Mouse (Mus musculus): ENCODE results near the gene Tmem52b. TPM values are rescaled to one million over a fixed set of nuclear protein-coding genes. Genes with fewer than 3 reads are reported as not detected.

Gene Tmem52b
- not detected in 2 replicates for polyA plus RNA-seq (2012; rRNA removed)

DNA sequence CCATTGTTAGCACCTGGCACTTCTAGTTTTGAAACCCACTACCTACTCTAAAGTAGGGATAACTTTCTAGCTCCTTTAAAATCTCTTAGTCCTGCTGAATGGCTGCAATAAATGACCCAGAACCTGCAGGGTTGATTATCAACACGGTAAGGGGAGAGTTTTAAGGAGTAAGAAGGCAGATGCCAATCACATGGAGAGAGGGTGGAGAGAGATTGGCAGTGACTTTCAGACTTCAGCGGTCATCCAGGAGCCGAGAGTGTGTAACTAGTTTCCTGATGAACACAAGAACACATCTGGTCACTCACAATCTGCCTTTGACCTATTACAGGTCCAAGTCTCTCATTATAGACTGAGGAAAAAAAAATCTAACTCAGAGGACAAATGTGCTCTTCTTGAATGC, at the start of gene Tmem52b:
Tmem52b (plus strand) TSS at position 189 of the 400 bp plus-strand sequence.
- no peak for TF ChIP-seq CTCF (IDR thresholded peaks at IDR 0.05; ENCODE audit: extremely low read depth, insufficient read depth, insufficient read length, insufficient replicate concordance)
- TF ChIP-seq POLR2A (IDR thresholded peaks at IDR 0.05; ENCODE audit: low read depth, low read length), result no peak
- DNase-seq (ENCODE audit: low read depth in 1 of 2, low spot score in 2 of 2), result no peak
- H3K36me3 ChIP-seq (ENCODE audit: control insufficient read depth, insufficient read depth, low read length), result no peaks in the 10 kb centered on the region

DNA sequence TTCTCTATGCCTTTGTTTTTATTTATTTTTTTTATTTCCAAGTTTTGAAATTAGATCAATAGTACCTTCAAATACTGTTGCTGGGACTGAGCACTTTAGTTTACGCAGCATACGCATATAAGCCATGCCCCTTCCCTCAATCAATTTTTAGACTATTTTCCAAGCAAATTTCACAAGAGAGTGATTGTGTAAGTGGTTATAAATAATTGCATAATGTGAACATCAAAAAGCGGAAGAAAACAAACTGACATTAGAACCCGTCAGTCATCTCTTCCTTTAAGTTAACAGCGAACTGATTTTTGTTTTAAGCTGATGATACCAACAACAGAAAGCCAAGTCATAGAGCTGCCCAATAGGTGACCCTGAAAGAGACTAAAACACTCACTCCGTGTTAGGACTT, 41.0 kb upstream of the Tmem52b start:
- TF ChIP-seq CTCF (IDR thresholded peaks at IDR 0.05; ENCODE audit: extremely low read depth, insufficient read depth, insufficient read length, insufficient replicate concordance), result no peak
- TF ChIP-seq POLR2A (IDR thresholded peaks at IDR 0.05; ENCODE audit: low read depth, low read length), result no peak
- Histone ChIP-seq H3K27ac (ENCODE audit: insufficient read depth, low read length) (no peak overlapping the region), H3K27me3 (ENCODE audit: control insufficient read depth, insufficient read depth, low read length) (no peaks in the 10 kb centered on the region), H3K4me1 (ENCODE audit: control insufficient read depth, insufficient read depth, insufficient read length) (no peaks in the 10 kb centered on the region), H3K4me3 (ENCODE audit: extremely low read depth, insufficient read depth, insufficient read length) (no peak overlapping the region), H3K36me3 (ENCODE audit: control insufficient read depth, insufficient read depth, low read length) (no peaks in the 10 kb centered on the region)
- no peak for DNase-seq (ENCODE audit: low read depth in 1 of 2, low spot score in 2 of 2)
- WGBS, result 81% methylated on average over 6 of the region's 6 CpGs

More for the DNA sequence above, at the start of gene Tmem52b:
- no peak within 1 kb of the TSS for H3K27ac ChIP-seq (ENCODE audit: insufficient read depth, low read length)
- no peaks in the 10 kb centered on the region for H3K4me1 ChIP-seq (ENCODE audit: control insufficient read depth, insufficient read depth, insufficient read length)
- H3K27me3 ChIP-seq (ENCODE audit: control insufficient read depth, insufficient read depth, low read length), result no peaks in the 10 kb centered on the region
- WGBS, result 63% methylated on average over 3 of the region's 3 CpGs
- no peak within 1 kb of the TSS for H3K4me3 ChIP-seq (ENCODE audit: extremely low read depth, insufficient read depth, insufficient read length)

DNA sequence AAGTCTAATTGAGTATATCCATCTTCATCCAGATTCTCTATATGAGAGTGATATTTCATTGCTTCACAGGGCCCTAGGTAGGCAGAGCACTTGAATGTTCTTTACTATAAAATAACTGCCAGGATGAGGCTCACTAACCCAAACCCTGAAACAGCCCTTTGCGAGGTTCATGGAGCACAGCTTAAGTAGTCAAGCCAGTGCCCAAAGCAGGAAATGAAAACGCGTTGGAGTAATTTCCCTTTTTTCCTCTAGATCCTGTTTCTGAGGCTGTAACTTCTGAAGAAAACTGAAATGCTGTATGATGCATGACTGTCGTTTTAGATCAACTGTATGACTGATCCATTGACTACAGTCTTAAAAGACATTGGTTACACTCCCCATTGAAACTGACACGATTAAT, 39.7 kb upstream of the Tmem52b start:
- DNase-seq (ENCODE audit: low read depth in 1 of 2, low spot score in 2 of 2), result no peak
- H3K36me3 ChIP-seq (ENCODE audit: control insufficient read depth, insufficient read depth, low read length), result no peaks in the 10 kb centered on the region

DNA sequence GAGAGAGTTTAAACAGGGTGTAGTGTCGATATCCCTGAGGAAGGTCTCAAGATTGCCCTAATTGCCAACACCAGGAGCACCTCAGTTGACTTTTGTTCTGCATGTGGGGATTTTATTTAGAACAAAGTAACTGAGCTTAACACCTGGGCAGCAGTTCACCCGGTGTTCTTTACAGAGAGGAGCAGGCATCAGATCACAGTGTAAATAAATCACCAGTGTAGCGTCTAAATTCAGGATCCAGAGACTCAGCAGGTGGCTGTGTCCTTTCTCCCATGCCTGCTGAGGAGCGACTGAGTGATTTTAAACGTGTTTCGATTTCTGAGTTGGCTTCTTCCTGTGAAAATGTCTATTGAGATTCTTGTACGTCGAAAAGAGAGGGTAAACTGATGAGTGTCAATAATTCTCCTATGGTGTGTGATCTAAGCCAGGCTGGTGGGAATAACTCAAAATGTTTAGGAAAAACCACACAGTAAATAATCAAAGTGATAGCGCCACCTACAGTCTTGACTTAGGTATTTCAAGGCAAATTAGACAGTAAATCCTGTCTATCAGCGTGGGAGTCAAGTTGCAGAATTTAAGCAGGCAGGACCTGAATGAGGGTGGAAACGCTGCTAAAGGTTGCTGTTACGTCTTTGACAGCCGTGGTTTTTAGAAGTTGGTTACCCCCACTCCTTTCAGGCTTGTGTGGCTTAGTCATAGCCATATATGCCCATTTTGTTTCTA, 35.8 kb upstream of the Tmem52b start:
- no peaks in the 10 kb centered on the region for H3K4me1 ChIP-seq (ENCODE audit: control insufficient read depth, insufficient read depth, insufficient read length)
- H3K36me3 ChIP-seq (ENCODE audit: control insufficient read depth, insufficient read depth, low read length), result no peaks in the 10 kb centered on the region
- TF ChIP-seq CTCF (IDR thresholded peaks at IDR 0.05; ENCODE audit: extremely low read depth, insufficient read depth, insufficient read length, insufficient replicate concordance), result no peak
- no peak for TF ChIP-seq POLR2A (IDR thresholded peaks at IDR 0.05; ENCODE audit: low read depth, low read length)
- DNase-seq (ENCODE audit: low read depth in 1 of 2, low spot score in 2 of 2), result no peak
- WGBS, result 32% methylated on average over 13 of the region's 13 CpGs
- H3K27ac ChIP-seq (ENCODE audit: insufficient read depth, low read length), result no peak overlapping the region
- no peaks in the 10 kb centered on the region for H3K27me3 ChIP-seq (ENCODE audit: control insufficient read depth, insufficient read depth, low read length)
- no peak overlapping the region for H3K4me3 ChIP-seq (ENCODE audit: extremely low read depth, insufficient read depth, insufficient read length)

More for the DNA sequence above, 39.7 kb upstream of the Tmem52b start:
- Histone ChIP-seq H3K4me3 (ENCODE audit: extremely low read depth, insufficient read depth, insufficient read length) (no peak overlapping the region), H3K27me3 (ENCODE audit: control insufficient read depth, insufficient read depth, low read length) (no peaks in the 10 kb centered on the region), H3K4me1 (ENCODE audit: control insufficient read depth, insufficient read depth, insufficient read length) (no peaks in the 10 kb centered on the region), H3K27ac (ENCODE audit: insufficient read depth, low read length) (no peak overlapping the region)
- TF ChIP-seq CTCF (IDR thresholded peaks at IDR 0.05; ENCODE audit: extremely low read depth, insufficient read depth, insufficient read length, insufficient replicate concordance), result no peak
- no peak for TF ChIP-seq POLR2A (IDR thresholded peaks at IDR 0.05; ENCODE audit: low read depth, low read length)
- WGBS, result 29% methylated on average over 5 of the region's 5 CpGs

DNA sequence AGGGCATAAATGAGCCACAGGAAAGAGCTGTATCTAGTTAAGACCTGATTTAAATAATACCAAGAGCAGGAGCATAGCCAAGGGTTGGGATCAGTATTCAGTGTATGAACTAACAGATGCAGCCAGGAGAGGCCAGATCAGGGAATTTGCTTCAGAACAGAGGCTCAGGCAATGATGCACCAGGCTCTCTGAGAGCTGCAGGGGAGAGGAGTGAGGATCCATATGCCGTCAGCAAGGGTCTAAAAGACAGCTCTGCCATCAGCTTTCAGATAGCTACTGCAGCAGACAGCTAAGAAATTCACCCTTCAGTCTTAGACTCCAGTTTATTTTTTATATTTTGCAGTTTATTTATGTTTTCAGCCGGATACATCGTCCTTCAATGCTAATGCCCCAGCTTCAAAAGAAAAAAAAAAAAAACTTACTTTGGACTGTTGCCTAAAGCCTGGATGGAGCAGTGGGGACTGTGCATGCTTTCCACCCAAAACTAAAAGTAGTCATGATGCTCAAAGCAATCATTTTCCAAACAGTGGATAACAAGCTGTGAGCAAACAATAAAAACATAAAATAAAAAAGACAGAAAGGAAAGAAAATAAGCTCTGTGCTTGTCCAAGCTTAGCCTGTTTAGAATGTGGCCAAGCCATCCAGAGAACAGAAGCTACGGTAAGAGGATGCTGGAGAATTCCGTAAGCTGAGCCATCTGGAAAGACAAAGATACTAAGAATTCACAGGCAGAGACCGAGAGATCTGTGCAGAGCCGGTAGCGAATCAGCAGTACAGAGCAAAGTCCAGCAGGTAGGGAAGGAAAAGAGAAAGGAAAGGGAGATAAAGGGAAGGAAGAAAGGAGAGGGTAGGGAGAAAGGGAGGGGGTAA, 32.0 kb upstream of the Tmem52b start:
- H3K4me1 ChIP-seq (ENCODE audit: control insufficient read depth, insufficient read depth, insufficient read length), result no peaks in the 10 kb centered on the region
- WGBS, result 88% methylated on average over 8 of the region's 8 CpGs
- no peak for DNase-seq (ENCODE audit: low read depth in 1 of 2, low spot score in 2 of 2)
- TF ChIP-seq POLR2A (IDR thresholded peaks at IDR 0.05; ENCODE audit: low read depth, low read length), result no peak
- TF ChIP-seq CTCF (IDR thresholded peaks at IDR 0.05; ENCODE audit: extremely low read depth, insufficient read depth, insufficient read length, insufficient replicate concordance), result no peak
- H3K27me3 ChIP-seq (ENCODE audit: control insufficient read depth, insufficient read depth, low read length), result no peaks in the 10 kb centered on the region
- no peak overlapping the region for H3K4me3 ChIP-seq (ENCODE audit: extremely low read depth, insufficient read depth, insufficient read length)
- H3K27ac ChIP-seq (ENCODE audit: insufficient read depth, low read length), result no peak overlapping the region
- no peaks in the 10 kb centered on the region for H3K36me3 ChIP-seq (ENCODE audit: control insufficient read depth, insufficient read depth, low read length)

DNA sequence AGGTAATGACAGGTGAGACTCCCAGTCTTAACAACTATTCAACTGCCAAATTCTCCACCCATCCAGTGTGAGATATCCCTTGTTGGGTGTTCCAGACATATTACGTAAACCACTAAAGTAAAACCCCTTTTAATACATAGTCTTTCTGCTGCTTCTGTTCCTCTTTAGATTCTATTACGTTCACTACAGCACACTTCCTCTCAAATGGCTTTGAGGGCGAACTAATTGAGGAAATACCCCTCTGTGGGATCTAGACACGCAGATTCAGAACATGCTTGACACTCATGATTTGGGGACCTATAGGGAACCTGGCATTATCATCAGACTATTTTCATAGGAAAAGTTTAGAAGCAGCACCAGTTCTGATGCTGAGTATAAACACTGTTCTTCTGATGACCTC, 17.4 kb upstream of the Tmem52b start:
- no peaks in the 10 kb centered on the region for H3K4me1 ChIP-seq (ENCODE audit: control insufficient read depth, insufficient read depth, insufficient read length)
- TF ChIP-seq CTCF (IDR thresholded peaks at IDR 0.05; ENCODE audit: extremely low read depth, insufficient read depth, insufficient read length, insufficient replicate concordance) (no peak), POLR2A (IDR thresholded peaks at IDR 0.05; ENCODE audit: low read depth, low read length) (no peak)
- H3K4me3 ChIP-seq (ENCODE audit: extremely low read depth, insufficient read depth, insufficient read length), result no peak overlapping the region
- no peak overlapping the region for H3K27ac ChIP-seq (ENCODE audit: insufficient read depth, low read length)
- no peaks in the 10 kb centered on the region for H3K36me3 ChIP-seq (ENCODE audit: control insufficient read depth, insufficient read depth, low read length)
- DNase-seq (ENCODE audit: low read depth in 1 of 2, low spot score in 2 of 2), result peak in 1 of 2 experiments; percentile 25
- H3K27me3 ChIP-seq (ENCODE audit: control insufficient read depth, insufficient read depth, low read length), result no peaks in the 10 kb centered on the region
- 20% methylated on average over 4 of the region's 4 CpGs for WGBS

Data from spleen, adult 2 months (tissue).